Mouse (Mus musculus): ENCODE measurements at regions not wholly inside any gene's neighbourhood (a gene's known extent, or its start where the extent isn't known, plus 50 kb on each side); places are given as distances from the start of the nearest gene placed in this dataset.

GRCm38 (mm10) chr3:143939068-143939709 is 265.8 kb downstream of the Lmo4 start:
- Histone ChIP-seq H3K4me2 (replicated peaks) (no peak overlapping the region), H3K27ac (replicated peaks) (no peak overlapping the region), H3K9ac (no peak overlapping the region), H3K4me1 (no peaks in the 10 kb centered on the region), H3K27me3 (no peaks in the 10 kb centered on the region), H3K4me3 (replicated peaks) (no peak overlapping the region), H3K9me3 (replicated peaks) (no peaks in the 10 kb centered on the region), H3K36me3 (no peaks in the 10 kb centered on the region)
- WGBS = 79% methylated on average over 3 of the region's 3 CpGs
- no peak for ATAC-seq (ENCODE audit: insufficient number of reproducible peaks, low FRiP score, low TSS enrichment, low read depth)

DNA sequence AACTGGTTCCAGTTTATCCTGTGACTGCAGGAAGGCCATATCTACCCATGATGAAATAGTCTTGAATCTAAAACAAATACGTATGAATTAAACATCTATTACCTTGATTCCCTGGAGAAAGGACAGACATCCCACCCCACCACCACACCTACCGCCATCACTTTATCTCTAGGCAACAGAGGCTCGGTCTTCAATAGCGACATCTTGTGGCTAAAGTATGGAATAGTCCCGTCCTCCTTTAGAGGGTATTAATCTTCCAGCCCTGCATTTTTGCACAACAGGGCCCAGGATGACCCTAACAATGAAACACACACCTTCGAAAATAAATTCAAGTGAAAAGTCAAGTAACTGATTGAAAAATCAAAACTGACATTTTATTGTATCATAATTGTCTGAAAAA is 279.7 kb downstream of the Lmo4 start:
- Histone ChIP-seq H3K9ac (no peak overlapping the region), H3K36me3 (no peaks in the 10 kb centered on the region), H3K27ac (replicated peaks) (no peak overlapping the region), H3K4me3 (replicated peaks) (no peak overlapping the region), H3K4me2 (replicated peaks) (no peak overlapping the region), H3K4me1 (no peaks in the 10 kb centered on the region), H3K9me3 (replicated peaks) (no peaks in the 10 kb centered on the region), H3K27me3 (no peaks in the 10 kb centered on the region)
- WGBS = 55% methylated on average over 6 of the region's 6 CpGs
- no peak for ATAC-seq (ENCODE audit: insufficient number of reproducible peaks, low FRiP score, low TSS enrichment, low read depth)

GRCm38 (mm10) chr3:143919744-143920143 is 285.3 kb downstream of the Lmo4 start:
- Histone ChIP-seq H3K27ac (replicated peaks) (no peak overlapping the region), H3K4me2 (replicated peaks) (no peak overlapping the region), H3K4me3 (replicated peaks) (no peak overlapping the region), H3K9ac (no peak overlapping the region), H3K4me1 (no peaks in the 10 kb centered on the region; the same call in 1 of the 2 replicates), H3K9me3 (replicated peaks) (no peaks in the 10 kb centered on the region), H3K36me3 (no peaks in the 10 kb centered on the region), H3K27me3 (no peaks in the 10 kb centered on the region)
- no peak for ATAC-seq (ENCODE audit: insufficient number of reproducible peaks, low FRiP score, low TSS enrichment, low read depth)
- 91% methylated on average over 1 of the region's 1 CpGs for WGBS

- H3K27ac ChIP-seq (replicated peaks) = no peak overlapping the region
- 25% methylated on average over 6 of the region's 6 CpGs for WGBS
- H3K4me3 ChIP-seq (replicated peaks) = no peak overlapping the region
- no peak overlapping the region for H3K9ac ChIP-seq
- no peaks in the 10 kb centered on the region for H3K36me3 ChIP-seq
- no peaks in the 10 kb centered on the region for H3K9me3 ChIP-seq (replicated peaks)
- ATAC-seq (ENCODE audit: insufficient number of reproducible peaks, low FRiP score, low TSS enrichment, low read depth) = no peak
- no peaks in the 10 kb centered on the region for H3K27me3 ChIP-seq
- peaks cover 11% of the 10 kb centered on the region for H3K4me1 ChIP-seq
- H3K4me2 ChIP-seq (replicated peaks) = no peak overlapping the region
These were observed 290.4 kb downstream of the Lmo4 start for GRCm38 (mm10) chr3:143914341-143915217.

- Histone ChIP-seq H3K27me3 (no peaks in the 10 kb centered on the region), H3K4me3 (replicated peaks) (no peak overlapping the region), H3K36me3 (no peaks in the 10 kb centered on the region), H3K4me2 (replicated peaks) (0 out of 2 replicates have a peak overlapping the region, but pooled peaks have one; percentile 6), H3K9ac (no peak overlapping the region), H3K4me1 (peaks cover 11% of the 10 kb centered on the region), H3K27ac (replicated peaks) (no peak overlapping the region), H3K9me3 (replicated peaks) (no peaks in the 10 kb centered on the region)
- no peak for ATAC-seq (ENCODE audit: insufficient number of reproducible peaks, low FRiP score, low TSS enrichment, low read depth)
- WGBS = 22% methylated on average over 3 of the region's 3 CpGs
These were observed 291.9 kb downstream of the Lmo4 start for GRCm38 (mm10) chr3:143913044-143913574.

DNA sequence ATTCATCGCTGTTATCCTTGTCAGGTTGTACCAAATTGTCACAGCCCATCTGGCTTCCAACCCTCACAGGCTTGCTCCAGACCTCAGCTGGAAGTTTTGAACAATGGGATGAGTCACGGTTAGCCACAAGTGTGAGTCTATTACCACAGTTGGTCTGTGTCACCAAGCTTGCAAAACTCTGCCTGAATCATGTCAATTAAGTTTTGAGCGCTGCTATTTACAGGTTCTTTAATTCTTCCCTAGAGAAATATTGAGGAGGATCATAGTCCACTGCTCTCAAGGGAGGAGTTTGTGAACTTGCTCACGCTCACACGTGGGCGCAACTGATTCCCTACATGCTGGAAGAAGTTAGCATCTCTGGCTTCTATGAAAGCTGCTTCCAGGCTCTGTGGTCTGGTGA is 292.6 kb downstream of the Lmo4 start:
- no peak for ATAC-seq (ENCODE audit: insufficient number of reproducible peaks, low FRiP score, low TSS enrichment, low read depth)
- peaks cover 11% of the 10 kb centered on the region for H3K4me1 ChIP-seq
- no peaks in the 10 kb centered on the region for H3K27me3 ChIP-seq
- H3K36me3 ChIP-seq = no peaks in the 10 kb centered on the region
- no peak overlapping the region for H3K27ac ChIP-seq (replicated peaks)
- H3K4me3 ChIP-seq (replicated peaks) = no peak overlapping the region
- H3K4me2 ChIP-seq (replicated peaks) = no peak overlapping the region; the same call in 1 of the 2 replicates
- no peaks in the 10 kb centered on the region for H3K9me3 ChIP-seq (replicated peaks)
- WGBS = 50% methylated on average over 6 of the region's 6 CpGs
- H3K9ac ChIP-seq = no peak overlapping the region

DNA sequence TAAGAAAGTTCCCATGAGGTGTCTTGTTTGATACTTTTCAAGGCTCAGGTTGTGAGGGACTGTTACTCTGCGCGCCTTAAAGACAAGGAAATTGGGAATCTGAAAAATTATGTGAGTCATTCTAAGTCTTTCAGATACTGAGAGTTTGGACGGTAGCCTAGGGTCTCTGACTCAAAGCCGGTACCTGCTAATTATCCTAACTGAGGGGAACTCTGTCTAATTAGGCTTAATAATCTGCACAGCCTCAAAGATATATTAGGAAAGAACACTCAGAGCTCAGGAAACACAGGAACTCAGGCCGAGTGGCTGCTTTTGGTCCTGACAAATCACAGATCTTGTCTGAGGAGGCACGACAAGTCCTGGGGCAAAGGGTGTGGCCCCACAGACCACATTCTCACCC is 295.7 kb downstream of the Lmo4 start:
- Histone ChIP-seq H3K27ac (replicated peaks) (no peak overlapping the region), H3K4me2 (replicated peaks) (no peak overlapping the region), H3K4me3 (replicated peaks) (no peak overlapping the region), H3K4me1 (peaks cover 11% of the 10 kb centered on the region), H3K9ac (no peak overlapping the region), H3K9me3 (replicated peaks) (no peaks in the 10 kb centered on the region), H3K36me3 (no peaks in the 10 kb centered on the region), H3K27me3 (no peaks in the 10 kb centered on the region)
- no peak for ATAC-seq (ENCODE audit: insufficient number of reproducible peaks, low FRiP score, low TSS enrichment, low read depth)
- 60% methylated on average over 6 of the region's 6 CpGs for WGBS

GRCm38 (mm10) chr3:143903421-143903820 is 301.6 kb downstream of the Lmo4 start:
- no peak overlapping the region for H3K4me2 ChIP-seq (replicated peaks)
- H3K9me3 ChIP-seq (replicated peaks) = no peaks in the 10 kb centered on the region
- H3K27me3 ChIP-seq = no peaks in the 10 kb centered on the region
- H3K4me3 ChIP-seq (replicated peaks) = no peak overlapping the region
- no peak overlapping the region for H3K9ac ChIP-seq
- H3K4me1 ChIP-seq = no peaks in the 10 kb centered on the region
- no peaks in the 10 kb centered on the region for H3K36me3 ChIP-seq
- ATAC-seq (ENCODE audit: insufficient number of reproducible peaks, low FRiP score, low TSS enrichment, low read depth) = no peak
- H3K27ac ChIP-seq (replicated peaks) = no peak overlapping the region
- 81% methylated on average over 2 of the region's 2 CpGs for WGBS

GRCm38 (mm10) chr3:143880813-143881212 is 324.2 kb downstream of the Lmo4 start:
- Histone ChIP-seq H3K4me1 (no peaks in the 10 kb centered on the region), H3K36me3 (no peaks in the 10 kb centered on the region), H3K4me3 (replicated peaks) (no peak overlapping the region), H3K4me2 (replicated peaks) (no peak overlapping the region), H3K9me3 (replicated peaks) (no peaks in the 10 kb centered on the region), H3K9ac (no peak overlapping the region), H3K27ac (replicated peaks) (no peak overlapping the region), H3K27me3 (no peaks in the 10 kb centered on the region)
- ATAC-seq (ENCODE audit: insufficient number of reproducible peaks, low FRiP score, low TSS enrichment, low read depth) = no peak
- WGBS = 93% methylated on average over 2 of the region's 2 CpGs

DNA sequence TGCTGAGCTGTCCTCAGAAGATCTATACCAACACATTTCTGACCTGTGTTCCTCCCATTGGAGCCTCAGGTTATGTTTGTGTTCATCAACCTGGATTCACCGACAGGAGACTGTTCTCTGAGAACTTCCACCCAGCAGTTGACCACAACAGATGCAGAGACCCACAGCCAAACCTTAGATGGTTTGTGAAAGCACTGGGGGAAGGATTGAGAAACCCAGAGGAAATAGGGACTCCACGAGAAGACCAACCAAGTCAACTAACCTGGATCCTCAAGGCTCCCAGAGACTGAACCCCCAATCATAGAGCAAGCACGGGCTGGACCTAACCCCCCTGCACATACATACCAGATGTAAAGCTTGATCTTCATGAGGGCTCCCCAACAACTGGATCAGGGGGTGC is 331.1 kb downstream of the Lmo4 start:
- no peaks in the 10 kb centered on the region for H3K27me3 ChIP-seq
- H3K9me3 ChIP-seq (replicated peaks) = no peaks in the 10 kb centered on the region
- no peak for ATAC-seq (ENCODE audit: insufficient number of reproducible peaks, low FRiP score, low TSS enrichment, low read depth)
- no peaks in the 10 kb centered on the region for H3K36me3 ChIP-seq
- no peaks in the 10 kb centered on the region for H3K4me1 ChIP-seq
- H3K9ac ChIP-seq = no peak overlapping the region
- no peak overlapping the region for H3K27ac ChIP-seq (replicated peaks)
- H3K4me2 ChIP-seq (replicated peaks) = no peak overlapping the region
- WGBS = 82% methylated on average over 3 of the region's 3 CpGs
- no peak overlapping the region for H3K4me3 ChIP-seq (replicated peaks)

- WGBS = 68% methylated on average over 4 of the region's 4 CpGs
- Histone ChIP-seq H3K4me3 (replicated peaks) (no peak overlapping the region), H3K4me1 (no peaks in the 10 kb centered on the region), H3K9ac (no peak overlapping the region), H3K36me3 (no peaks in the 10 kb centered on the region), H3K4me2 (replicated peaks) (no peak overlapping the region), H3K27ac (replicated peaks) (no peak overlapping the region), H3K9me3 (replicated peaks) (no peaks in the 10 kb centered on the region), H3K27me3 (no peaks in the 10 kb centered on the region)
- ATAC-seq (ENCODE audit: insufficient number of reproducible peaks, low FRiP score, low TSS enrichment, low read depth) = no peak
These were observed 338.5 kb downstream of the Lmo4 start for GRCm38 (mm10) chr3:143866521-143866920.

All from embryonic facial prominence, embryonic 15.5 days (tissue).